Mouse (Mus musculus) MEL (cell line): ENCODE measurements around the gene Arl3. TPM values are rescaled to one million over a fixed set of nuclear protein-coding genes. Genes with fewer than 3 reads are reported as not detected.
A peak's percentile ranks its signal among the peaks of the same experiment; 100 is the strongest.

Experiments
- DNase-seq: peaks from one replicate; pipeline ENCODE4 v3.0.0; 2011; ENCODE audit warnings: low read depth, low spot score
- H3K27ac ChIP-seq: 2 replicates; pipeline ENCODE4 v1.5.1; 2012; ENCODE audit warnings: low read depth, mild to moderate bottlenecking, control low read depth, low read length, moderate library complexity; ENCODE audit not compliant: control insufficient read depth
- H3K27me3 ChIP-seq, 2 experiments: fragments of 150-350 bp in 1 of 2; sonication (generic) in 1 of 2; 2 replicates each; pipeline ENCODE4 v1.6.1; 2012; ENCODE audit warnings: low read length in 2 of 2, mild to moderate bottlenecking in 2 of 2, improper control_type of control experiment in 1 of 2, moderate library complexity in 1 of 2; ENCODE audit not compliant: insufficient read depth in 2 of 2, control insufficient read depth in 1 of 2
- H3K36me3 ChIP-seq, 2 experiments: 2 replicates each; pipeline ENCODE4 v1.6.1; 2012 to 2014; ENCODE audit warnings: low read length in 2 of 2, improper control_type of control experiment in 1 of 2, inconsistent platforms in 1 of 2, mild to moderate bottlenecking in 1 of 2; ENCODE audit not compliant: insufficient read depth in 2 of 2, control insufficient read depth in 1 of 2
- H3K4me1 ChIP-seq, 2 experiments: fragments of 150-350 bp in 1 of 2; sonication (generic) in 1 of 2; 2 replicates each; pipeline ENCODE4 v1.6.1; 2012; ENCODE audit warnings: low read length in 2 of 2, improper control_type of control experiment in 1 of 2, mild to moderate bottlenecking in 1 of 2; ENCODE audit not compliant: insufficient read depth in 2 of 2, control insufficient read depth in 1 of 2
- H3K4me3 ChIP-seq, 2 experiments: fragments of 150-350 bp in 1 of 2; sonication (generic) in 1 of 2; 2 replicates each; pipeline ENCODE4 v1.5.1; 2012; ENCODE audit warnings: low read depth in 2 of 2, low read length in 2 of 2, mild to moderate bottlenecking in 2 of 2, moderate library complexity in 2 of 2, control low read depth in 1 of 2, improper control_type of control experiment in 1 of 2; ENCODE audit not compliant: control insufficient read depth in 1 of 2, insufficient read depth in 1 of 2
- H3K79me2 ChIP-seq: 2 replicates; pipeline ENCODE4 v1.6.1; 2012; ENCODE audit warnings: mild to moderate bottlenecking, low read length, moderate library complexity; ENCODE audit not compliant: control insufficient read depth, poor library complexity, insufficient read depth
- H3K9ac ChIP-seq: 2 replicates; pipeline ENCODE4 v1.6.1; 2012; ENCODE audit warnings: low read depth, mild to moderate bottlenecking, control low read depth, low read length, moderate library complexity; ENCODE audit not compliant: control insufficient read depth, poor library complexity, severe bottlenecking
- H3K9me3 ChIP-seq: fragments of 150-350 bp; sonication (generic); replicated peaks from 2 replicates; pipeline ENCODE4 v1.6.1; 2012; ENCODE audit warnings: mild to moderate bottlenecking, low read length, improper control_type of control experiment, moderate library complexity; ENCODE audit not compliant: insufficient read depth
- EP300 ChIP-seq, 2 experiments: IDR thresholded peaks; 2 replicates each; pipeline ENCODE4 v1.6.1; 2011; ENCODE audit warnings: improper control_type of control experiment in 2 of 2, low read length in 2 of 2, low read depth in 1 of 2, mild to moderate bottlenecking in 1 of 2
- ETS1 ChIP-seq: IDR thresholded peaks from 2 replicates; pipeline ENCODE4 v1.6.1; 2012; ENCODE audit warnings: low read depth, mild to moderate bottlenecking, inconsistent platforms, low read length, improper control_type of control experiment, moderate library complexity
- GABPA ChIP-seq: IDR thresholded peaks from 2 replicates; pipeline ENCODE4 v1.6.1; 2012; ENCODE audit warnings: low read depth, mild to moderate bottlenecking, inconsistent platforms, low read length, improper control_type of control experiment, moderate library complexity
- HCFC1 ChIP-seq: IDR thresholded peaks from 2 replicates; pipeline ENCODE4 v1.6.1; 2012; ENCODE audit warnings: low read depth, mild to moderate bottlenecking, inconsistent platforms, low read length, improper control_type of control experiment, moderate library complexity
- JUND ChIP-seq: IDR thresholded peaks from 2 replicates; pipeline ENCODE4 v1.6.1; 2011; ENCODE audit warnings: low read depth, mild to moderate bottlenecking, improper control_type of control experiment, low read length
- KAT2A ChIP-seq: conservative IDR thresholded peaks from 2 replicates; pipeline ENCODE4 v1.6.1; 2012; ENCODE audit warnings: low read depth, low read length, improper control_type of control experiment, inconsistent platforms
- MAX ChIP-seq: IDR thresholded peaks from 2 replicates; pipeline ENCODE4 v1.6.1; 2011; ENCODE audit warnings: low read length, improper control_type of control experiment
- MYC ChIP-seq: IDR thresholded peaks from 2 replicates; pipeline ENCODE4 v1.6.1; 2011; ENCODE audit warnings: low read depth, mild to moderate bottlenecking, low read length, improper control_type of control experiment, moderate library complexity
- POLR2AphosphoS2 ChIP-seq: IDR thresholded peaks from 2 replicates; pipeline ENCODE4 v1.6.1; 2011; ENCODE audit warnings: low read length, improper control_type of control experiment
- RCOR1 ChIP-seq: IDR thresholded peaks from 2 replicates; pipeline ENCODE4 v1.6.1; 2012; ENCODE audit warnings: low read depth, mild to moderate bottlenecking, inconsistent platforms, low read length, improper control_type of control experiment
- TAL1 ChIP-seq: IDR thresholded peaks from 2 replicates; pipeline ENCODE4 v1.6.1; 2012; ENCODE audit warnings: mild to moderate bottlenecking, inconsistent platforms, low read length, moderate library complexity, mixed read lengths
- TBP ChIP-seq: IDR thresholded peaks from 2 replicates; pipeline ENCODE4 v1.8.0; 2011; ENCODE audit warnings: low read depth, low read length, improper control_type of control experiment
- TCF12 ChIP-seq: IDR thresholded peaks from 2 replicates; pipeline ENCODE4 v1.6.1; 2014; ENCODE audit warnings: low read depth, mild to moderate bottlenecking, inconsistent platforms, low read length, improper control_type of control experiment, moderate library complexity
- UBTF ChIP-seq: IDR thresholded peaks from 2 replicates; pipeline ENCODE4 v1.6.1; 2012; ENCODE audit warnings: low read depth, mild to moderate bottlenecking, inconsistent platforms, low read length, improper control_type of control experiment, moderate library complexity, borderline replicate concordance; ENCODE audit not compliant: insufficient read depth
- USF1 ChIP-seq: IDR thresholded peaks from 2 replicates; pipeline ENCODE4 v1.6.1; 2014; ENCODE audit warnings: low read depth, mild to moderate bottlenecking, inconsistent platforms, low read length, improper control_type of control experiment, moderate library complexity
- ZKSCAN1 ChIP-seq: IDR thresholded peaks from 2 replicates; pipeline ENCODE4 v1.6.1; 2012; ENCODE audit warnings: low read depth, mild to moderate bottlenecking, inconsistent platforms, low read length, improper control_type of control experiment, moderate library complexity
- polyA plus RNA-seq, 2 experiments: library from polyadenylated mRNA; stranded (reverse) in 1 of 2; unstranded in 1 of 2; fragments of >175 nt in 1 of 2; fragments of >200 nt in 1 of 2; gene quantifications; 2 replicates each; pipeline versions ENCODE4 v1.2.1 to v1.2.4; 2012; ENCODE audit warnings: low replicate concordance in 2 of 2, low read depth in 1 of 2; ENCODE audit not compliant: insufficient read length in 2 of 2, insufficient read depth in 1 of 2, missing spikeins in 1 of 2
- total RNA-seq: library from RNA; depleted of rRNA; stranded (reverse); fragments of 300-350 nt; gene quantifications from 2 replicates; pipeline ENCODE4 v1.2.3, GENCODE M21; 2012

Gene Arl3
- total and polyA plus RNA-seq, 3 experiments: 62.4 to 123 TPM; not detected in 1

- H3K27me3 ChIP-seq: no peaks in the 10 kb centered on the region
- H3K79me2 ChIP-seq: peaks cover 98% of the 10 kb centered on the region
- no peak for DNase-seq
- H3K27ac ChIP-seq: no peak overlapping the region
- H3K9ac ChIP-seq: no peak overlapping the region
- H3K36me3 ChIP-seq: peaks cover 9 to 43% of the 10 kb centered on the region in 2 experiments
- H3K4me3 ChIP-seq: no peak overlapping the region
- TF ChIP-seq GABPA: no peak
- no peak for TF ChIP-seq MYC
- no peak for TF ChIP-seq EP300 (IDR thresholded peaks at IDR 0.05; ENCODE audit: low read depth in 1 of 2, low read length in 2 of 2)
- no peak for TF ChIP-seq JUND
- no peak for TF ChIP-seq MAX
- TF ChIP-seq RCOR1: no peak
- TF ChIP-seq TAL1: no peak
- no peak for TF ChIP-seq ZKSCAN1
- no peak for TF ChIP-seq ETS1
- no peak for TF ChIP-seq HCFC1
- no peak for TF ChIP-seq KAT2A
- TF ChIP-seq TCF12: no peak
- TF ChIP-seq TBP: no peak
- TF ChIP-seq USF1: no peak
- H3K4me1 ChIP-seq: peaks cover 22 to 54% of the 10 kb centered on the region in 2 experiments
- H3K9me3 ChIP-seq: no peaks in the 10 kb centered on the region
These were observed 66.7 kb downstream of the Arl3 start for GRCm38 (mm10) chr19:46506372-46506717.

GRCm38 (mm10) chr19:46505646-46506371 is 67.2 kb downstream of the Arl3 start:
- Histone ChIP-seq H3K9ac (peak overlapping the region; percentile 4; the same call in 1 of the 2 replicates), H3K79me2 (peaks cover 96% of the 10 kb centered on the region), H3K4me3 (no peak overlapping the region; a peak in 1 of 4 replicates), H3K27ac (no peak overlapping the region), H3K9me3 (no peaks in the 10 kb centered on the region), H3K36me3 (peaks cover 9 to 40% of the 10 kb centered on the region in 2 experiments), H3K27me3 (no peaks in the 10 kb centered on the region), H3K4me1 (peaks cover 22 to 54% of the 10 kb centered on the region in 2 experiments)
- no peak for DNase-seq
- no peak for TF ChIP-seq UBTF
- 0 out of 2 replicates have a peak, but pooled peaks have one; percentile 6 for TF ChIP-seq POLR2AphosphoS2
